Mouse (Mus musculus) urinary bladder, adult 2 months (tissue): ENCODE data around the gene Gatad2b. TPM values are rescaled to one million over a fixed set of nuclear protein-coding genes. Genes with fewer than 3 reads are reported as not detected.

ENCODE experiments used
- DNase-seq: peaks from one replicate; pipeline ENCODE4 v3.0.0; 2022; ENCODE audit warnings: low spot score
- polyA plus RNA-seq: library from polyadenylated mRNA; depleted of rRNA; stranded (reverse); fragments of >200 nt; gene quantifications from 2 replicates; pipeline ENCODE4 v1.2.3, GENCODE M21; 2012

The Gatad2b gene
- polyA plus RNA-seq, 1 experiment, result 14.7 TPM

- DNase-seq, result no peak
Measured at GRCm38 (mm10) chr3:90381727-90382126, 88.7 kb downstream of the Gatad2b start.

- no peak for DNase-seq
Measured at GRCm38 (mm10) chr3:90383690-90384089, 90.7 kb downstream of the Gatad2b start.

GRCm38 (mm10) chr3:90384851-90385375 lies 91.9 kb downstream of the Gatad2b start:
- no peak for DNase-seq

GRCm38 (mm10) chr3:90386817-90387216 lies 93.8 kb downstream of the Gatad2b start:
- no peak for DNase-seq

GRCm38 (mm10) chr3:90387483-90387882 lies 94.5 kb downstream of the Gatad2b start:
- DNase-seq, result no peak

GRCm38 (mm10) chr3:90388192-90388591 lies 95.2 kb downstream of the Gatad2b start:
- DNase-seq, result no peak

GRCm38 (mm10) chr3:90388726-90389510 lies 95.9 kb downstream of the Gatad2b start:
- no peak for DNase-seq

GRCm38 (mm10) chr3:90389511-90390490 lies 96.8 kb downstream of the Gatad2b start, which contains the start of gene Slc27a3:
Slc27a3 (minus strand) TSS chr3:90389938.
- no peak for DNase-seq

- DNase-seq, result no peak
Measured at GRCm38 (mm10) chr3:90391004-90391403, 98.0 kb downstream of the Gatad2b start.

- DNase-seq, result no peak
Measured at GRCm38 (mm10) chr3:90391941-90392340, 99.0 kb downstream of the Gatad2b start.

GRCm38 (mm10) chr3:90392661-90393060 lies 99.7 kb downstream of the Gatad2b start:
- DNase-seq, result no peak

- DNase-seq, result no peak
Measured at GRCm38 (mm10) chr3:90395629-90396028, 102.7 kb downstream of the Gatad2b start.

GRCm38 (mm10) chr3:90400993-90401392 lies 108.0 kb downstream of the Gatad2b start:
- no peak for DNase-seq

GRCm38 (mm10) chr3:90404121-90404520 lies 111.1 kb downstream of the Gatad2b start:
- no peak for DNase-seq

- no peak for DNase-seq
Measured at GRCm38 (mm10) chr3:90404609-90405008, 111.6 kb downstream of the Gatad2b start.

- DNase-seq, result no peak
Measured at GRCm38 (mm10) chr3:90406414-90406813, 113.4 kb downstream of the Gatad2b start.

- DNase-seq, result no peak
Measured at GRCm38 (mm10) chr3:90408721-90409120, 115.7 kb downstream of the Gatad2b start.

- DNase-seq, result peak; percentile 47
Measured at GRCm38 (mm10) chr3:90412312-90413010, 119.5 kb downstream of the Gatad2b start.

GRCm38 (mm10) chr3:90413011-90413396 lies 120.0 kb downstream of the Gatad2b start:
- no peak for DNase-seq
